8 mouse cellular contexts compared by ENCODE assay signal in genomic region chr12:5374684-5375615, GRCm38 (mm10). TPM values are rescaled to one million over a fixed set of nuclear protein-coding genes. Genes with fewer than 3 reads are reported as not detected.
A peak's percentile ranks its signal among the peaks of the same experiment; 100 is the strongest.
DNase-seq lines count a peak whose midpoint lies in the region; ATAC-seq and TF ChIP-seq lines count a peak whose summit lies in the region.

No protein-coding gene starts in this region.

- DNase-seq in ES-E14 (ENCODE audit: low read depth, low spot score) (peak; percentile 24), ZHBTc4 (ENCODE audit: low read depth, low spot score) (peak; percentile 66)
- peak; percentile 25 to 33 for DNase-seq in heart, postnatal 10 days
- peak; percentile 54 to 62 for DNase-seq in layer of hippocampus, postnatal 14 days (ENCODE audit: low spot score in 2 of 2)
- DNase-seq in midbrain, embryonic 11.5 days (ENCODE audit: low spot score, missing footprints): peak; percentile 96
- peak; percentile 48 for DNase-seq in stomach, postnatal 0 days (ENCODE audit: low spot score)
- no peak for DNase-seq in thymus, postnatal 25 days

- H3K4me2 ChIP-seq in embryonic facial prominence, embryonic 12.5 days (replicated peaks): peak overlapping the region; percentile 97
- peak overlapping the region; percentile 86 for H3K4me2 ChIP-seq in midbrain, embryonic 11.5 days
- peak overlapping the region; percentile 94 for H3K4me2 ChIP-seq in stomach, postnatal 0 days (replicated peaks; ENCODE audit: low read depth)

- H3K9ac ChIP-seq in ES-E14 (ENCODE audit: insufficient read depth, low read depth, low read length, poor library complexity, severe bottlenecking): peak overlapping the region; percentile 64
- H3K9ac ChIP-seq in embryonic facial prominence, embryonic 12.5 days: peak overlapping the region; percentile 78
- peak overlapping the region; percentile 84 for H3K9ac ChIP-seq in midbrain, embryonic 11.5 days (ENCODE audit: low read length)
- H3K9ac ChIP-seq in stomach, postnatal 0 days (ENCODE audit: low read length): peak overlapping the region; percentile 66

- WGBS in embryonic facial prominence, embryonic 12.5 days: under 1% methylated on average over 75 of the region's 84 CpGs
- WGBS in midbrain, embryonic 11.5 days: under 1% methylated on average over 71 of the region's 84 CpGs
- WGBS in stomach, postnatal 0 days: under 1% methylated on average over 61 of the region's 84 CpGs

- H3K36me3 ChIP-seq in ES-E14 (ENCODE audit: control insufficient read depth, insufficient read depth, low read length, poor library complexity, severe bottlenecking): no peaks in the 10 kb centered on the region
- H3K36me3 ChIP-seq in embryonic facial prominence, embryonic 12.5 days: no peaks in the 10 kb centered on the region
- H3K36me3 ChIP-seq in midbrain, embryonic 11.5 days (ENCODE audit: control insufficient read depth, insufficient read depth, low read length): no peaks in the 10 kb centered on the region
- no peaks in the 10 kb centered on the region for H3K36me3 ChIP-seq in stomach, postnatal 0 days (ENCODE audit: control insufficient read depth, insufficient read depth, low read length)

- peak overlapping the region; percentile 69 to 79 for H3K4me3 ChIP-seq in ES-E14 (ENCODE audit: insufficient read depth in 1 of 2, low read depth in 1 of 2, low read length in 2 of 2, poor library complexity in 1 of 2, severe bottlenecking in 1 of 2)
- H3K4me3 ChIP-seq in embryonic facial prominence, embryonic 12.5 days: peak overlapping the region; percentile 84
- peak overlapping the region; percentile 74 for H3K4me3 ChIP-seq in midbrain, embryonic 11.5 days (ENCODE audit: low read depth, low read length)
- peak overlapping the region; percentile 63 for H3K4me3 ChIP-seq in stomach, postnatal 0 days (ENCODE audit: low read depth, low read length)

- peak; percentile 50; the same call in 1 of the 2 replicates for ATAC-seq in embryonic facial prominence, embryonic 12.5 days (ENCODE audit: insufficient number of reproducible peaks, insufficient read depth, low FRiP score, low TSS enrichment)
- ATAC-seq in midbrain, embryonic 11.5 days (ENCODE audit: low FRiP score): peak; percentile 76
- peak; percentile 53 for ATAC-seq in stomach, postnatal 0 days (ENCODE audit: low FRiP score, low TSS enrichment)

- no peak overlapping the region for H3K27ac ChIP-seq in ES-E14 (ENCODE audit: insufficient read depth, low read depth, low read length, poor library complexity, severe bottlenecking)
- peak overlapping the region; percentile 81 for H3K27ac ChIP-seq in embryonic facial prominence, embryonic 12.5 days
- H3K27ac ChIP-seq in midbrain, embryonic 11.5 days (ENCODE audit: low read depth, low read length): peak overlapping the region; percentile 63
- H3K27ac ChIP-seq in stomach, postnatal 0 days (replicated peaks): peak overlapping the region; percentile 61; the same call in 1 of the 2 replicates

- TF ChIP-seq CTCF in stomach, postnatal 0 days (IDR thresholded peaks at IDR 0.05; ENCODE audit: low read depth): peak; percentile 20; the same call in 1 of the 2 replicates

- H3K4me1 ChIP-seq in ES-E14 (ENCODE audit: control insufficient read depth in 2 of 2, insufficient read depth in 2 of 2, low read length in 2 of 2, poor library complexity in 1 of 2): peaks cover 0 to 5% of the 10 kb centered on the region in 2 experiments; a peak in 1 of 4 replicates
- H3K4me1 ChIP-seq in embryonic facial prominence, embryonic 12.5 days: peaks cover 18% of the 10 kb centered on the region; the same call in 1 of the 2 replicates
- H3K4me1 ChIP-seq in midbrain, embryonic 11.5 days (ENCODE audit: control insufficient read depth, insufficient read depth, low read length): peaks cover 22% of the 10 kb centered on the region; the same call in 1 of the 2 replicates
- H3K4me1 ChIP-seq in stomach, postnatal 0 days (replicated peaks; ENCODE audit: control insufficient read depth, insufficient read depth): no peaks in the 10 kb centered on the region

- TF ChIP-seq EP300 in stomach, postnatal 0 days (optimal IDR thresholded peaks at IDR 0.05): no peak

- intact Hi-C loops in heart, postnatal 10 days (cut with DNase I): loop anchor here (5.0 kb wide), 1 partner anchor 233 kb away; no protein-coding TSS in a partner anchor

- H3K9me3 ChIP-seq in ES-E14 (ENCODE audit: control insufficient read depth, insufficient read depth, low read depth, low read length): no peaks in the 10 kb centered on the region
- H3K9me3 ChIP-seq in embryonic facial prominence, embryonic 12.5 days: no peaks in the 10 kb centered on the region
- no peaks in the 10 kb centered on the region for H3K9me3 ChIP-seq in midbrain, embryonic 11.5 days (ENCODE audit: control insufficient read depth, low read length)
- H3K9me3 ChIP-seq in stomach, postnatal 0 days (ENCODE audit: control insufficient read depth, low read length): no peaks in the 10 kb centered on the region

- in situ Hi-C loops in ES-E14 (cut with MboI; ENCODE audit: low sequenced_read_pairs in 2 of 2, unreplicated experiment in 2 of 2): no loop called here

- H3K27me3 ChIP-seq in embryonic facial prominence, embryonic 12.5 days: peaks cover 8% of the 10 kb centered on the region; the same call in 1 of the 2 replicates
- peaks cover 18% of the 10 kb centered on the region for H3K27me3 ChIP-seq in midbrain, embryonic 11.5 days (ENCODE audit: control insufficient read depth, insufficient read depth, low read length)
- H3K27me3 ChIP-seq in stomach, postnatal 0 days (ENCODE audit: control insufficient read depth, insufficient read depth, low read length): no peaks in the 10 kb centered on the region

TF ChIP-seq in ES-E14, 5 proteins besides CTCF, POLR2A, EP300 and RAD21:
- TF ChIP-seq MAFK (IDR thresholded peaks at IDR 0.05; ENCODE audit: insufficient read depth, low read depth, low read length): no peak
- no peak for TF ChIP-seq ZNF384 (IDR thresholded peaks at IDR 0.05; ENCODE audit: low read depth, low read length)
- TF ChIP-seq CHD2 (IDR thresholded peaks at IDR 0.05; ENCODE audit: low read depth, low read length): no peak
- no peak for TF ChIP-seq HCFC1 (IDR thresholded peaks at IDR 0.05; ENCODE audit: borderline replicate concordance, insufficient read depth, low read length)
- TF ChIP-seq ZC3H11A (IDR thresholded peaks at IDR 0.05; ENCODE audit: borderline replicate concordance, low read depth, low read length): no peak
TF ChIP-seq in ES-E14: peak in this region for 0.

RNA-seq across cellular contexts. Expression of gene Klhl29, which starts 0.5 kb away (rescaled TPM):
- 0.22 and 0.26 TPM in 2 replicates for total RNA-seq in ES-E14 (2012; rRNA removed)
- polyA plus RNA-seq in embryonic facial prominence, embryonic 12.5 days (2016; fragmentation: Nextera tagmentation; extraction: Ambion mirVana): 2.6 and 3.4 TPM in 2 replicates
- total RNA-seq in heart, postnatal 10 days (2021): 1 to 10 TPM in 1 of 2 experiments, under 1 TPM in 1; 0.96 to 1.1 TPM
- total RNA-seq in layer of hippocampus, postnatal 14 days (2021): 10 to 100 TPM; 32.5 to 35.4 TPM
- 1.9 and 2.0 TPM in 2 replicates for polyA plus RNA-seq in midbrain, embryonic 11.5 days (2014; fragmentation: Nextera tagmentation; extraction: Ambion mirVana)
- 0.64 and 0.67 TPM in 2 replicates for polyA plus RNA-seq in stomach, postnatal 0 days (2015; fragmentation: Nextera tagmentation; extraction: Ambion mirVana)

Comparison
In these comparisons a context has a peak if more than half of its experiments do, and no peak if none do; other contexts are left out.
1. RNA of gene Klhl29, which starts 0.5 kb away (total RNA-seq): 32.5 to 35.4 TPM in layer of hippocampus, postnatal 14 days; 0.96 to 1.1 TPM in heart, postnatal 10 days and 0.22 to 0.26 TPM in ES-E14; every median in the first group is over 10 times any median in the second.
2. Peak in every context shown above with its lines, with median percentiles within 50 percentile points of each other: H3K4me3 ChIP-seq, H3K9ac ChIP-seq, ATAC-seq and H3K4me2 ChIP-seq.